Mouse (Mus musculus): ENCODE data around the gene Rab39. TPM values are rescaled to one million over a fixed set of nuclear protein-coding genes. Genes with fewer than 3 reads are reported as not detected.

Gene Rab39
- polyA plus RNA-seq, 1 experiment from 2014 or later = 0.59 TPM

- no peaks in the 10 kb centered on the region for H3K36me3 ChIP-seq (ENCODE audit: control insufficient read depth, insufficient read depth, low read length)
- H3K4me3 ChIP-seq (ENCODE audit: low read depth, low read length) = no peak overlapping the region
- H3K9ac ChIP-seq (ENCODE audit: low read length) = no peak overlapping the region
- WGBS = 84% methylated on average over 5 of the region's 5 CpGs
- H3K4me1 ChIP-seq (ENCODE audit: control insufficient read depth, insufficient read depth, low read length) = no peaks in the 10 kb centered on the region
- no peak for DNase-seq (ENCODE audit: low spot score)
- ATAC-seq (ENCODE audit: insufficient number of reproducible peaks, low FRiP score, low TSS enrichment, low read depth) = no peak
- H3K9me3 ChIP-seq (ENCODE audit: control insufficient read depth, low read length) = no peaks in the 10 kb centered on the region
- H3K27me3 ChIP-seq (ENCODE audit: control insufficient read depth, insufficient read depth, low read length) = no peaks in the 10 kb centered on the region
- no peak overlapping the region for H3K27ac ChIP-seq (replicated peaks; ENCODE audit: low read depth, low read length)
- no peak overlapping the region for H3K4me2 ChIP-seq (ENCODE audit: low read depth, severe bottlenecking)
Observed at GRCm38 (mm10) chr9:53695846-53696245, 10.2 kb downstream of the Rab39 start.

- Histone ChIP-seq H3K9ac (ENCODE audit: low read length) (no peak overlapping the region), H3K9me3 (ENCODE audit: control insufficient read depth, low read length) (no peaks in the 10 kb centered on the region), H3K4me3 (ENCODE audit: low read depth, low read length) (no peak overlapping the region), H3K36me3 (ENCODE audit: control insufficient read depth, insufficient read depth, low read length) (no peaks in the 10 kb centered on the region), H3K27ac (replicated peaks; ENCODE audit: low read depth, low read length) (no peak overlapping the region), H3K27me3 (ENCODE audit: control insufficient read depth, insufficient read depth, low read length) (no peaks in the 10 kb centered on the region), H3K4me2 (ENCODE audit: low read depth, severe bottlenecking) (no peak overlapping the region), H3K4me1 (ENCODE audit: control insufficient read depth, insufficient read depth, low read length) (no peaks in the 10 kb centered on the region)
- no peak for ATAC-seq (ENCODE audit: insufficient number of reproducible peaks, low FRiP score, low TSS enrichment, low read depth)
- DNase-seq (ENCODE audit: low spot score) = no peak
- 76% methylated on average over 1 of the region's 1 CpGs for WGBS
Observed at GRCm38 (mm10) chr9:53693718-53694117, 12.3 kb downstream of the Rab39 start.

DNA sequence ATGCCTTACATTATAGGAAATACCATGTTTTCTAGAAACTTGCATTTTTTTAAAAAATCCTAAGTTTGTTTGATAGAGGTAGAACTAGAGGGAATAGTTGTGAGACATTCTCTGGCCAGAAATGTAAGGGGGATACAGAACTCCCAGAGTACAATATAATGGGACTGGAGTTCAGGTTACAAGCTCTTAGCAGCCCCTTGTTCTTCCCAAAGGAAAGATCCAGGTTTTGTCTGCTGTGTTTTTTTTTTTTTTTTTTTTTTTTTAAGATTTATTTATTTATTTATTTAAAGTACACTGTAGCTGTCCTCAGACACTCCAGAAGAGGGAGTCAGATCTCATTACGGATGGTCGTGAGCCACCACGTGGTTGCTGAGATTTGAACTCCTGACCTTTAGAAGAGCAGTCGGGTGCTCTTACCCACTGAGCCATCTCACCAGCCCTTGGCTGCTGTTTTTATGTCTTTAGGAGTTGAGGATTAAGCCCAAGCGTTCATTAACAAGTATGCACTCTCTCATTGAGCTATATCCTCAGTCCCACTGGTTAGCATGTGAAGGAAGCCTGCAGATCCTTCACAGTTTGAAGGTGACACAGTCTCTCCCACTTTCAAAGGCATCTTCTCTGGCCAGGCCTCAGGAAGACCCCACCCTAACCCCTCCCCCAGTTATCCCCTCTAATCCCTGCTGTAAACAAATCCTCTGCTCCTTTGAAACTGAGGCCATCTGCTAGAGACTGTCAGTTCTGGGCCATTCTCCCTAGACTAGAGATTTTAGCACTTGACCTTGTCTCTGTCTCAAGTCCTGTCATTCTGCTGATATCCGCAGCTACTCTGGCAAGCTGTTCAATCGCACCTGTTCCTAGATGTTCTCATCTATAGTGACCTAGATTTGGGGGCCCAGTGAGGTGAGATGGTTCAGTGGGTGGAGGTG lies 14.0 kb downstream of the Rab39 start:
- Histone ChIP-seq H3K27me3 (ENCODE audit: control insufficient read depth, insufficient read depth, low read length) (no peaks in the 10 kb centered on the region), H3K9ac (ENCODE audit: low read length) (no peak overlapping the region), H3K4me3 (ENCODE audit: low read depth, low read length) (no peak overlapping the region), H3K27ac (replicated peaks; ENCODE audit: low read depth, low read length) (no peak overlapping the region), H3K4me2 (ENCODE audit: low read depth, severe bottlenecking) (no peak overlapping the region), H3K4me1 (ENCODE audit: control insufficient read depth, insufficient read depth, low read length) (no peaks in the 10 kb centered on the region), H3K36me3 (ENCODE audit: control insufficient read depth, insufficient read depth, low read length) (no peaks in the 10 kb centered on the region), H3K9me3 (ENCODE audit: control insufficient read depth, low read length) (no peaks in the 10 kb centered on the region)
- DNase-seq (ENCODE audit: low spot score) (no peak), ATAC-seq (ENCODE audit: insufficient number of reproducible peaks, low FRiP score, low TSS enrichment, low read depth) (no peak)
- 41% methylated on average over 7 of the region's 7 CpGs for WGBS

GRCm38 (mm10) chr9:53680851-53681250 lies 25.2 kb downstream of the Rab39 start:
- ATAC-seq (ENCODE audit: insufficient number of reproducible peaks, low FRiP score, low TSS enrichment, low read depth) (no peak), DNase-seq (ENCODE audit: low spot score) (no peak)
- H3K36me3 ChIP-seq (ENCODE audit: control insufficient read depth, insufficient read depth, low read length) = no peaks in the 10 kb centered on the region
- no peak overlapping the region for H3K4me3 ChIP-seq (ENCODE audit: low read depth, low read length)
- WGBS = 85% methylated on average over 1 of the region's 1 CpGs
- no peak overlapping the region for H3K4me2 ChIP-seq (ENCODE audit: low read depth, severe bottlenecking)
- H3K9ac ChIP-seq (ENCODE audit: low read length) = no peak overlapping the region
- no peaks in the 10 kb centered on the region for H3K27me3 ChIP-seq (ENCODE audit: control insufficient read depth, insufficient read depth, low read length)
- no peaks in the 10 kb centered on the region for H3K9me3 ChIP-seq (ENCODE audit: control insufficient read depth, low read length)
- no peaks in the 10 kb centered on the region for H3K4me1 ChIP-seq (ENCODE audit: control insufficient read depth, insufficient read depth, low read length)
- no peak overlapping the region for H3K27ac ChIP-seq (replicated peaks; ENCODE audit: low read depth, low read length)

DNA sequence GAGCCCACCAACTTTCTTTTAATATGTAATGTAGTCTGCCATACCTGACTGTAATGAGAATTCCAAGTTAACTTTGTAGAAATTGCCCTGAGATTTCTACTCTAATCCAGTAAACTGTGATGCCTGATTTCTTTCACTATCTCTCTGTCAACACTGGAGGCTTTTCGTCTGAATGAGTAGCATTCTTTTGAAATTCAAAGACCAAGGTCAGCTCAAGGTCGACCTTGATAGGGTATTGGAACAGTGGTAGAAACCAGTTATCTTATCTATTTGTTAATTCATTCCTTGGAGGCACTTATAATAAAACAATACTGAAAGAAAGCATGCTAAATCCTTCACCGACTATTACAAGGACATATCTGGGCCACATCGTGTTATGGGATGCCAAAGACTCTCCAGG lies 29.1 kb downstream of the Rab39 start:
- Histone ChIP-seq H3K27ac (replicated peaks; ENCODE audit: low read depth, low read length) (no peak overlapping the region), H3K9me3 (ENCODE audit: control insufficient read depth, low read length) (no peaks in the 10 kb centered on the region), H3K27me3 (ENCODE audit: control insufficient read depth, insufficient read depth, low read length) (no peaks in the 10 kb centered on the region), H3K4me1 (ENCODE audit: control insufficient read depth, insufficient read depth, low read length) (no peaks in the 10 kb centered on the region), H3K4me3 (ENCODE audit: low read depth, low read length) (no peak overlapping the region), H3K36me3 (ENCODE audit: control insufficient read depth, insufficient read depth, low read length) (no peaks in the 10 kb centered on the region), H3K4me2 (ENCODE audit: low read depth, severe bottlenecking) (no peak overlapping the region), H3K9ac (ENCODE audit: low read length) (no peak overlapping the region)
- WGBS = 64% methylated on average over 4 of the region's 4 CpGs
- DNase-seq (ENCODE audit: low spot score) = no peak
- ATAC-seq (ENCODE audit: insufficient number of reproducible peaks, low FRiP score, low TSS enrichment, low read depth) = no peak

DNA sequence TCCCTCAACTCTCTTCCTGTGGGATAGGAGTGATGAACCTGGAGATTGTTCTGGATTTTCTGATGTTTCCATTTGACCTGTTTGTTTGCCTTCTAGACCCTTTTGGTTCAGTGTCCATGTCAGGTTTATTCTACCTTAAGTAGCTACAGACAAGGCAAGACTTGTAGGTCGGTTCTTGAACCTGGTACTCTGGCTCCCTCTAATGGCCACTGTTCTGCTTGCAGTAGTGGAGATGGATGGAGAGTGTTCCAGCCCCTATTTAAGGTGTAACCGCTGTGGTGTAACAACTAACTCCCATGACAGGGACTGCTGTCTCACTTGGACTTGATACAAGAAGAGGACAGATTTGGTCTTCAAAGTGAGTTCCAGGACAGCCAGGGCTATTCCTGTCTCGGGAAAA lies 32.5 kb downstream of the Rab39 start:
- ATAC-seq (ENCODE audit: insufficient number of reproducible peaks, low FRiP score, low TSS enrichment, low read depth) (no peak), DNase-seq (ENCODE audit: low spot score) (peak; percentile 76)
- Histone ChIP-seq H3K36me3 (ENCODE audit: control insufficient read depth, insufficient read depth, low read length) (no peaks in the 10 kb centered on the region), H3K9me3 (ENCODE audit: control insufficient read depth, low read length) (no peaks in the 10 kb centered on the region), H3K4me3 (ENCODE audit: low read depth, low read length) (no peak overlapping the region), H3K4me1 (ENCODE audit: control insufficient read depth, insufficient read depth, low read length) (no peaks in the 10 kb centered on the region), H3K27me3 (ENCODE audit: control insufficient read depth, insufficient read depth, low read length) (no peaks in the 10 kb centered on the region), H3K27ac (replicated peaks; ENCODE audit: low read depth, low read length) (no peak overlapping the region), H3K9ac (ENCODE audit: low read length) (no peak overlapping the region), H3K4me2 (ENCODE audit: low read depth, severe bottlenecking) (no peak overlapping the region)
- WGBS = 15% methylated on average over 3 of the region's 3 CpGs

GRCm38 (mm10) chr9:53669680-53670219 lies 36.3 kb downstream of the Rab39 start, which contains the start of gene Cul5:
Cul5 (minus strand) TSS chr9:53670014.
- DNase-seq (ENCODE audit: low spot score) (peak; percentile 29), ATAC-seq (ENCODE audit: insufficient number of reproducible peaks, low FRiP score, low TSS enrichment, low read depth) (no peak)
- Histone ChIP-seq H3K4me1 (ENCODE audit: control insufficient read depth, insufficient read depth, low read length) (no peaks in the 10 kb centered on the region), H3K9me3 (ENCODE audit: control insufficient read depth, low read length) (no peaks in the 10 kb centered on the region), H3K36me3 (ENCODE audit: control insufficient read depth, insufficient read depth, low read length) (no peaks in the 10 kb centered on the region), H3K27me3 (ENCODE audit: control insufficient read depth, insufficient read depth, low read length) (no peaks in the 10 kb centered on the region), H3K4me3 (ENCODE audit: low read depth, low read length) (no peak within 1 kb of the TSS), H3K4me2 (ENCODE audit: low read depth, severe bottlenecking) (no peak within 1 kb of the TSS), H3K9ac (ENCODE audit: low read length) (no peak within 1 kb of the TSS), H3K27ac (replicated peaks; ENCODE audit: low read depth, low read length) (no peak within 1 kb of the TSS)
- 54% methylated on average over 5 of the region's 5 CpGs for WGBS

DNA sequence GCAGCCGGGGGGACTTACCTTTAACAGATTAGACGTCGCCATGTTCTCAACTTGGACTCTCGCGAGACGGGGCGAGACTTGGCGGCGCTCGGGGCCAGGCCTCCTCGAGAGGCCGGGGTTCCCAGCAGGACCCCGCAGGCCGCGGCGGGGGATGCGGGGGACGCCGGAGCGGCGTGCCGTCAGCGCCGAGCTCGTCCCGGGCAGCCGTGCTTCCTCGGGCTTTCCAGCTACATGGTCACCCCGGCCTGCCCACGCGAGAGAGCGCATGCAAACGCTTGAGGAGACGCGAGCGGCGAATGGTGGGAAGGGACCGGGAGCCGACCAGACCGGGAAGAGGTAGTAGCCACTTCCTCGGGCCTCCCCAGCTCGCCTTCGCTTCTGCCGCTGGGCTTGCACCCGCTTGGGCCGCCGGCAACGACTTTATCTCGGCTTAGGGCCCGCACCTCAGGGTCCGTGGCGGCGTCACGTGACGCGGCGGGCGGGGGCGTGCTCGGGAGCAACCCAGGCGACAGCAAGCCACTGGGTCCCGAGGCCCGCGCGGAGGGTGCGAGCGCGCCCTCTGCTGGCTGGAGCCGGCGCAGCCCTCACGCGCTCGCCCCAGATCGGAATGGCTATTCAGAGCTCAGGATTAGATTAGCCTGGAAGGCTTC lies 38.9 kb downstream of the Rab39 start:
- Histone ChIP-seq H3K27ac (replicated peaks; ENCODE audit: low read depth, low read length) (peak overlapping the region; percentile 92), H3K4me1 (ENCODE audit: control insufficient read depth, insufficient read depth, low read length) (no peaks in the 10 kb centered on the region), H3K9ac (ENCODE audit: low read length) (peak overlapping the region; percentile 99), H3K36me3 (ENCODE audit: control insufficient read depth, insufficient read depth, low read length) (no peaks in the 10 kb centered on the region; the same call in 1 of the 2 replicates), H3K9me3 (ENCODE audit: control insufficient read depth, low read length) (no peaks in the 10 kb centered on the region), H3K4me2 (ENCODE audit: low read depth, severe bottlenecking) (peak overlapping the region; percentile 70), H3K27me3 (ENCODE audit: control insufficient read depth, insufficient read depth, low read length) (no peaks in the 10 kb centered on the region), H3K4me3 (ENCODE audit: low read depth, low read length) (peak overlapping the region; percentile 90)
- peak; percentile 96 for DNase-seq (ENCODE audit: low spot score)
- under 1% methylated on average over 70 of the region's 74 CpGs for WGBS
- peak; percentile 97 for ATAC-seq (ENCODE audit: insufficient number of reproducible peaks, low FRiP score, low TSS enrichment, low read depth)

All from limb, embryonic 11.5 days (tissue).